Mouse (Mus musculus) hindbrain, embryonic 14.5 days (tissue): ENCODE data around the gene Lpar1. TPM values are rescaled to one million over a fixed set of nuclear protein-coding genes. Genes with fewer than 3 reads are reported as not detected.

Source experiments
- ATAC-seq: fragments of 200-750 bp; cut with Nextera tagmentation; 2 replicates; pipeline ENCODE4 v1.8.0; 2017; ENCODE audit warnings: moderate number of reproducible peaks, mild to moderate bottlenecking, moderate TSS enrichment, moderate library complexity; ENCODE audit not compliant: low FRiP score
- DNase-seq: peaks from one replicate; pipeline ENCODE4 v3.0.0-alpha.2; 2015; ENCODE audit warnings: low spot score
- H3K27ac ChIP-seq: fragments of 300-500 bp; sonication (generic); 2 replicates; pipeline ENCODE4 v1.5.1; 2014; ENCODE audit warnings: mild to moderate bottlenecking, moderate library complexity
- H3K27me3 ChIP-seq: fragments of 300-500 bp; sonication (generic); 2 replicates; pipeline ENCODE4 v1.6.1; 2014; ENCODE audit warnings: mild to moderate bottlenecking, low read length, mixed read lengths; ENCODE audit not compliant: control insufficient read depth, insufficient read depth
- H3K36me3 ChIP-seq: fragments of 300-500 bp; sonication (generic); replicated peaks from 2 replicates; pipeline ENCODE4 v1.6.1; 2014; ENCODE audit not compliant: control insufficient read depth, insufficient read depth
- H3K4me1 ChIP-seq: fragments of 300-500 bp; sonication (generic); replicated peaks from 2 replicates; pipeline ENCODE4 v1.6.1; 2014; ENCODE audit warnings: antibody characterized with exemption, low read length, mixed read lengths; ENCODE audit not compliant: control insufficient read depth, insufficient read depth
- H3K4me2 ChIP-seq: fragments of 300-500 bp; sonication (generic); replicated peaks from 2 replicates; pipeline ENCODE4 v1.6.1; 2014; ENCODE audit warnings: mild to moderate bottlenecking, moderate library complexity
- H3K4me3 ChIP-seq: fragments of 300-500 bp; sonication (generic); replicated peaks from 2 replicates; pipeline ENCODE4 v1.5.1; 2014; ENCODE audit warnings: mild to moderate bottlenecking, low read length
- H3K9ac ChIP-seq: fragments of 300-500 bp; sonication (generic); 2 replicates; pipeline ENCODE4 v1.6.1; 2014
- H3K9me3 ChIP-seq: fragments of 300-500 bp; sonication (generic); 2 replicates; pipeline ENCODE4 v1.6.1; 2016; ENCODE audit warnings: low read length; ENCODE audit not compliant: control insufficient read depth
- WGBS: fragments of 180-500 bp; shearing (Covaris S2); extraction: QIAGEN DNeasy Blood & Tissue Kit; methylation state at CpG from one replicate; pipeline ENCODE4 v1.1.7; 2014; 5-methylcytosine and 5-hydroxymethylcytosine counted together
- polyA plus RNA-seq: library from polyadenylated mRNA; unstranded; fragments of >200 nt; fragmentation: Nextera tagmentation; extraction: Ambion mirVana; gene quantifications from 2 replicates; pipeline ENCODE4 v1.2.1, GENCODE M21; 2014

The Lpar1 gene
- polyA plus RNA-seq, 1 experiment from 2014 or later, result 17.5 TPM

GRCm38 (mm10) chr4:58520531-58520930, 33.2 kb downstream of the Lpar1 start:
- WGBS, result 90% methylated on average over 5 of the region's 5 CpGs

GRCm38 (mm10) chr4:58519891-58520290, 33.8 kb downstream of the Lpar1 start:
- Histone ChIP-seq H3K36me3 (no peaks in the 10 kb centered on the region), H3K4me3 (no peak overlapping the region), H3K4me2 (no peak overlapping the region), H3K9me3 (no peaks in the 10 kb centered on the region), H3K27ac (no peak overlapping the region), H3K4me1 (0 out of 2 replicates have a peak, but pooled peaks cover 3% of the 10 kb centered on the region), H3K27me3 (no peaks in the 10 kb centered on the region), H3K9ac (no peak overlapping the region)
- ATAC-seq (no peak), DNase-seq (no peak)
- 94% methylated on average over 4 of the region's 4 CpGs for WGBS

More at GRCm38 (mm10) chr4:58520531-58520930, 33.2 kb downstream of the Lpar1 start:
- no peak overlapping the region for H3K9ac ChIP-seq
- DNase-seq (no peak), ATAC-seq (no peak)
- H3K27ac ChIP-seq, result no peak overlapping the region
- H3K4me1 ChIP-seq, result 0 out of 2 replicates have a peak, but pooled peaks cover 3% of the 10 kb centered on the region
- no peak overlapping the region for H3K4me3 ChIP-seq
- no peaks in the 10 kb centered on the region for H3K36me3 ChIP-seq
- no peaks in the 10 kb centered on the region for H3K9me3 ChIP-seq
- no peaks in the 10 kb centered on the region for H3K27me3 ChIP-seq
- H3K4me2 ChIP-seq, result no peak overlapping the region

DNA sequence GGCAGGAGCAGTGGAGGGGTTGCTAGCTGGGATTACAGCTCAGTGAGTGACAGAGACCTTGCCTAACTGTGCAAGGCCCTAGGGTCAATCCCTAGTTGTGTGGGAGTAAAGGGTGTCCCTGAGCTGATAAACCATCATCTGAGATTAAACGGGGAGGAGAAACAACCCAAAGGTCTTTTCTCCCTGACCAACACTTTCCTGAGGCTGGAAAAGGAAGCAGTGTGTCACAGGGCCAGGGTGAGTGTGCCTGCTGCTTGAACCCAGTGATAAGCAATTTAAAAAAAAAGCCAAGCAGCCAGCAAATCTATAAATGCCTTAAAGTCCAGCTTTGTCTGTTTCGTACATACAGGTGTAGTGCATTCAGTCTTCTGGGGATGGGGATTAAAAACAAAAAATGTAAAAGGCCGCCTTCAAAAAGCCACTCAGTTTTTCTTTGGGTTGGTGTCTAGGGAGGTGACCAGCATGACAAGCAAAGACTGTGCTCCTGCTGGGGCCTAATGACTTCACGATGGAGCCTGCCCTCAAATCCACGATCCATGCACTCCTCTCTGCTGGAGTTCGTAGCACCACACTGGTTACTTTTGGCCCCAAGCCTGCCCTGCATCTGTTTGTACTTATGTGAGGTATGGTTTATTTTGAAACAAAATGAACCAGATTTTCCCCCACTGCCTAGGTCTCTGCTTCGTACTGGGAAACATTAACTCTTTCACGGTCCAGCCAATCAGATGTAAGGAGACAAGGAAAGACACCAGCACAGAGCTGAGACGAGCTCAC, 35.3 kb downstream of the Lpar1 start:
- no peak overlapping the region for H3K9ac ChIP-seq
- 0 out of 2 replicates have a peak, but pooled peaks cover 3% of the 10 kb centered on the region for H3K4me1 ChIP-seq
- WGBS, result 54% methylated on average over 9 of the region's 9 CpGs
- H3K4me2 ChIP-seq, result no peak overlapping the region
- no peak overlapping the region for H3K4me3 ChIP-seq
- no peaks in the 10 kb centered on the region for H3K9me3 ChIP-seq
- no peak overlapping the region for H3K27ac ChIP-seq
- no peak for DNase-seq
- no peaks in the 10 kb centered on the region for H3K36me3 ChIP-seq
- ATAC-seq, result no peak
- H3K27me3 ChIP-seq, result no peaks in the 10 kb centered on the region

- H3K9me3 ChIP-seq, result no peaks in the 10 kb centered on the region
- H3K27ac ChIP-seq, result no peak overlapping the region
- 85% methylated on average over 3 of the region's 3 CpGs for WGBS
- DNase-seq, result no peak
- H3K4me2 ChIP-seq, result no peak overlapping the region
- H3K27me3 ChIP-seq, result no peaks in the 10 kb centered on the region
- no peak for ATAC-seq
- H3K9ac ChIP-seq, result no peak overlapping the region
- H3K4me1 ChIP-seq, result 0 out of 2 replicates have a peak, but pooled peaks cover 3% of the 10 kb centered on the region
- H3K36me3 ChIP-seq, result no peaks in the 10 kb centered on the region
- no peak overlapping the region for H3K4me3 ChIP-seq
Observed at GRCm38 (mm10) chr4:58516810-58517209, 36.9 kb downstream of the Lpar1 start.

- 90% methylated on average over 5 of the region's 5 CpGs for WGBS
- Histone ChIP-seq H3K36me3 (no peaks in the 10 kb centered on the region), H3K9me3 (no peaks in the 10 kb centered on the region), H3K27me3 (no peaks in the 10 kb centered on the region), H3K27ac (no peak overlapping the region), H3K4me2 (no peak overlapping the region), H3K9ac (no peak overlapping the region), H3K4me1 (0 out of 2 replicates have a peak, but pooled peaks cover 3% of the 10 kb centered on the region), H3K4me3 (no peak overlapping the region)
- DNase-seq (no peak), ATAC-seq (no peak)
Observed at GRCm38 (mm10) chr4:58516221-58516620, 37.5 kb downstream of the Lpar1 start.

DNA sequence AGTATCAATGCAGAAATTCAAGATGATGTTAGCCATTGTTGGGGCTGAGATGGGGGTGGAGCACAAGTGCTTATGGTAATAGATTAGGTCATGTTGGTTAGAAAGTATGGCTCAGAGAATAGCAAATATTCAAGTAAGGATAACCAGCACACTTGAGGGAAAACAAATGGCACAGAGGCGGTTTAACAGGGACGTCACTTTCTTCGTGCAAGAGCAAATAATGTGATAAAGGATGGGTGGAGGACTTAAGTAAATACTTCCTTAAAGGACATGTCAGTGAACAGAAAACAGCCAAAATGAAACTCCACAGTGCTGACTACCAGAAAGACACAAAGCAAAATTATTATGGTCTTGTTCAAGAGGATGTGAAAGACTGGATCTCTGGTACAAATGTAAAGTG, 42.1 kb downstream of the Lpar1 start:
- Histone ChIP-seq H3K4me2 (no peak overlapping the region), H3K4me3 (no peak overlapping the region), H3K27ac (no peak overlapping the region), H3K27me3 (no peaks in the 10 kb centered on the region), H3K36me3 (no peaks in the 10 kb centered on the region), H3K4me1 (no peaks in the 10 kb centered on the region), H3K9me3 (no peaks in the 10 kb centered on the region), H3K9ac (no peak overlapping the region)
- no peak for ATAC-seq
- no peak for DNase-seq
- WGBS, result 90% methylated on average over 3 of the region's 3 CpGs

DNA sequence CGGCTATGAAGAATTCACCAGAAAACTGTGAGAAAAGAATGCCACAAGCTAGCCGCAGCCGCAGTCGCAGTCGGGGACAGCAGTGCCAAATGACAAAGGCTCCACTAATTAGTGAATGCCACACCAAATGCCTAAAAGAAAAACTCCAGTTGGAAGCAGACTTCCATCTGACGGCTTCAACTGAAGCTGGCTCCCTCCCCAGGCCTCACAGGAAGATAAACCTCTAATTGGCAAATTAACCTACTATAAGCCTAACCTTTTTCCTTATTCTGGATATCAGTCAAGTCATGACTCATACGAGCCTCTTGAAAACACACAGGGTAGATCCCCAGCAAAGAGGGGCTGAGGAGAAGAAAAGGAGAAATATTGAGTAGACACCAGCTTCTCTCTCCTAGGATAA, 44.9 kb downstream of the Lpar1 start:
- 53% methylated on average over 7 of the region's 7 CpGs for WGBS
- DNase-seq (no peak), ATAC-seq (no peak)
- Histone ChIP-seq H3K4me1 (no peaks in the 10 kb centered on the region), H3K4me2 (no peak overlapping the region), H3K9me3 (no peaks in the 10 kb centered on the region), H3K27ac (no peak overlapping the region), H3K9ac (no peak overlapping the region), H3K27me3 (no peaks in the 10 kb centered on the region), H3K36me3 (no peaks in the 10 kb centered on the region), H3K4me3 (no peak overlapping the region)

- ATAC-seq (no peak), DNase-seq (no peak)
- Histone ChIP-seq H3K27me3 (no peaks in the 10 kb centered on the region), H3K4me3 (no peak overlapping the region), H3K4me1 (no peaks in the 10 kb centered on the region), H3K9ac (no peak overlapping the region), H3K9me3 (no peaks in the 10 kb centered on the region), H3K4me2 (no peak overlapping the region), H3K36me3 (no peaks in the 10 kb centered on the region), H3K27ac (no peak overlapping the region)
- WGBS, result 88% methylated on average over 6 of the region's 6 CpGs
Observed at GRCm38 (mm10) chr4:58507536-58507935, 46.2 kb downstream of the Lpar1 start.

- Histone ChIP-seq H3K9ac (no peak overlapping the region), H3K4me3 (no peak overlapping the region), H3K27me3 (no peaks in the 10 kb centered on the region), H3K4me1 (no peaks in the 10 kb centered on the region), H3K36me3 (no peaks in the 10 kb centered on the region), H3K4me2 (no peak overlapping the region), H3K27ac (no peak overlapping the region), H3K9me3 (no peaks in the 10 kb centered on the region)
- 95% methylated on average over 4 of the region's 4 CpGs for WGBS
- ATAC-seq (no peak), DNase-seq (no peak)
Observed at GRCm38 (mm10) chr4:58506539-58507527, 46.9 kb downstream of the Lpar1 start.
